Mouse (Mus musculus) myocyte (in vitro differentiated cells): ENCODE results near the gene Fgf18. TPM values are rescaled to one million over a fixed set of nuclear protein-coding genes. Genes with fewer than 3 reads are reported as not detected.

Source experiments
- H3K27me3 ChIP-seq: one replicate; pipeline ENCODE4 v1.6.1; 2011; ENCODE audit not compliant: control insufficient read depth, insufficient read depth, insufficient read length
- H3K36me3 ChIP-seq: one replicate; pipeline ENCODE4 v1.6.1; 2011; ENCODE audit not compliant: control insufficient read depth, insufficient read depth
- H3K4me2 ChIP-seq: one replicate; pipeline ENCODE4 v1.6.1; 2011; ENCODE audit warnings: low read depth, control low read depth
- H3K4me3 ChIP-seq: one replicate; pipeline ENCODE4 v1.5.1; 2011; ENCODE audit warnings: mild to moderate bottlenecking, control low read depth, moderate library complexity
- H3K79me2 ChIP-seq: one replicate; pipeline ENCODE4 v1.6.1; 2011; ENCODE audit not compliant: control insufficient read depth, insufficient read depth
- H3ac ChIP-seq: one replicate; pipeline ENCODE4 v1.6.1; 2011; ENCODE audit not compliant: control insufficient read depth, insufficient read length
- CEBPB ChIP-seq: IDR thresholded peaks from 2 replicates; pipeline ENCODE4 v1.6.1; 2011; ENCODE audit warnings: mild to moderate bottlenecking, moderate library complexity; ENCODE audit not compliant: poor library complexity, insufficient read depth, severe bottlenecking
- E2F4 ChIP-seq: IDR thresholded peaks from one replicate; pipeline ENCODE4 v1.6.1; 2011; ENCODE audit warnings: mild to moderate bottlenecking, control low read depth, moderate library complexity; ENCODE audit not compliant: insufficient read depth
- MAX ChIP-seq: IDR thresholded peaks from one replicate; pipeline ENCODE4 v1.6.1; 2011; ENCODE audit warnings: low read depth, mild to moderate bottlenecking, control low read depth
- MYOD1 ChIP-seq, 3 experiments: IDR thresholded peaks; one replicate each; pipeline ENCODE4 v1.6.1; 2011; ENCODE audit warnings: control low read depth in 2 of 3, low read depth in 2 of 3, mild to moderate bottlenecking in 2 of 3, moderate library complexity in 1 of 3; ENCODE audit not compliant: insufficient read length in 2 of 3, control insufficient read depth in 1 of 3
- MYOG ChIP-seq, 3 experiments: IDR thresholded peaks; one replicate each; pipeline ENCODE4 v1.6.1; 2011; ENCODE audit warnings: control low read depth in 2 of 3, low read depth in 2 of 3, mild to moderate bottlenecking in 2 of 3; ENCODE audit not compliant: insufficient read length in 2 of 3, control insufficient read depth in 1 of 3, insufficient read depth in 1 of 3
- POLR2A ChIP-seq: IDR thresholded peaks from one replicate; pipeline ENCODE4 v1.6.1; 2011; ENCODE audit warnings: low read depth, mild to moderate bottlenecking, control low read depth, moderate library complexity; ENCODE audit not compliant: insufficient read length
- POLR2AphosphoS2 ChIP-seq: IDR thresholded peaks from one replicate; pipeline ENCODE4 v1.6.1; 2011; ENCODE audit warnings: low read depth, control low read depth; ENCODE audit not compliant: insufficient read length
- REST ChIP-seq: IDR thresholded peaks from one replicate; pipeline ENCODE4 v1.6.1; 2011; ENCODE audit warnings: mild to moderate bottlenecking, control low read depth, moderate library complexity; ENCODE audit not compliant: insufficient read depth, insufficient read length
- SRF ChIP-seq: IDR thresholded peaks from one replicate; pipeline ENCODE4 v1.6.1; 2011; ENCODE audit warnings: low read depth; ENCODE audit not compliant: control insufficient read depth, insufficient read length
- TCF12 ChIP-seq: IDR thresholded peaks from one replicate; pipeline ENCODE4 v1.6.1; 2011; ENCODE audit warnings: mild to moderate bottlenecking, control low read depth; ENCODE audit not compliant: poor library complexity, insufficient read depth, severe bottlenecking
- TCF3 ChIP-seq: IDR thresholded peaks from one replicate; pipeline ENCODE4 v1.6.1; 2011; ENCODE audit warnings: low read depth, control low read depth; ENCODE audit not compliant: insufficient read length
- USF1 ChIP-seq: IDR thresholded peaks from one replicate; pipeline ENCODE4 v1.6.1; 2011; ENCODE audit warnings: low read depth, mild to moderate bottlenecking, control low read depth, moderate library complexity
- polyA plus RNA-seq: library from polyadenylated mRNA; unstranded; fragments of >200 nt; fragmentation: generic; extraction: Trizol; gene quantifications from one replicate; pipeline ENCODE4 v1.2.1, GENCODE M21; 2012; ENCODE audit warnings: missing spikeins

Fgf18 gene
- polyA plus RNA-seq, 1 experiment, result 0.07 TPM

- Histone ChIP-seq H3K79me2 (no peaks in the 10 kb centered on the region), H3K27me3 (peaks cover 9% of the 10 kb centered on the region), H3K4me2 (no peak overlapping the region), H3ac (no peak overlapping the region), H3K36me3 (no peaks in the 10 kb centered on the region), H3K4me3 (no peak overlapping the region)
- no peak for TF ChIP-seq POLR2A
- no peak for TF ChIP-seq USF1
- no peak for TF ChIP-seq MYOG (IDR thresholded peaks at IDR 0.05; ENCODE audit: control insufficient read depth in 1 of 3, insufficient read depth in 1 of 3, insufficient read length in 2 of 3, low read depth in 2 of 3)
- no peak for TF ChIP-seq REST
- TF ChIP-seq MAX, result no peak
- no peak for TF ChIP-seq SRF
- TF ChIP-seq E2F4, result no peak
- no peak for TF ChIP-seq MYOD1 (IDR thresholded peaks at IDR 0.05; ENCODE audit: control insufficient read depth in 1 of 3, insufficient read length in 2 of 3, low read depth in 2 of 3)
- no peak for TF ChIP-seq CEBPB
- TF ChIP-seq POLR2AphosphoS2, result no peak
- TF ChIP-seq TCF12, result no peak
- no peak for TF ChIP-seq TCF3
These were observed 61.7 kb downstream of the Fgf18 start for GRCm38 (mm10) chr11:33085514-33085913.

DNA sequence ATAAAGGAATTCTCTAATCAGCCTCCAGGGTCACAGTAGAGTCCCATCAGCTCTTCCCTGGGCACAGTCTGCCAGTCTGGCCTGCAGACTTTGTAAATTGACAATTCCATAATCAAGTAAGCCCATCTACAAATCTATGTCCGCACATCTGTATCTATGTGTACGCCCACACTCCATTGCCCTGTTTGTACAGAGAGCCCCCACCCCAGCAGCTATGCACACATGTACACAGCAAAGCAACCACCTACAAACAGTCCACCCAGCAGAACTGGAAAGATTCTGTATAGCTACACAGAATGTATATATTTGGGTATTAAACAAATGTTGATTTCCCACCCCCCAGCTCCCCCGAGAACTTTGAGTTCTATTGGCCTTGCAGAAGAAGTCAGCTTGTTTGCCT lies 62.1 kb downstream of the Fgf18 start:
- H3K27me3 ChIP-seq, result peaks cover 11% of the 10 kb centered on the region
- no peaks in the 10 kb centered on the region for H3K79me2 ChIP-seq
- TF ChIP-seq TCF12 (no peak), USF1 (no peak), TCF3 (no peak), MAX (no peak), E2F4 (no peak), SRF (no peak), POLR2AphosphoS2 (no peak), POLR2A (no peak), MYOD1 (IDR thresholded peaks at IDR 0.05; ENCODE audit: control insufficient read depth in 1 of 3, insufficient read length in 2 of 3, low read depth in 2 of 3) (no peak), CEBPB (no peak), MYOG (IDR thresholded peaks at IDR 0.05; ENCODE audit: control insufficient read depth in 1 of 3, insufficient read depth in 1 of 3, insufficient read length in 2 of 3, low read depth in 2 of 3) (no peak), REST (no peak)
- no peak overlapping the region for H3K4me3 ChIP-seq
- H3ac ChIP-seq, result no peak overlapping the region
- H3K4me2 ChIP-seq, result no peak overlapping the region
- H3K36me3 ChIP-seq, result no peaks in the 10 kb centered on the region

DNA sequence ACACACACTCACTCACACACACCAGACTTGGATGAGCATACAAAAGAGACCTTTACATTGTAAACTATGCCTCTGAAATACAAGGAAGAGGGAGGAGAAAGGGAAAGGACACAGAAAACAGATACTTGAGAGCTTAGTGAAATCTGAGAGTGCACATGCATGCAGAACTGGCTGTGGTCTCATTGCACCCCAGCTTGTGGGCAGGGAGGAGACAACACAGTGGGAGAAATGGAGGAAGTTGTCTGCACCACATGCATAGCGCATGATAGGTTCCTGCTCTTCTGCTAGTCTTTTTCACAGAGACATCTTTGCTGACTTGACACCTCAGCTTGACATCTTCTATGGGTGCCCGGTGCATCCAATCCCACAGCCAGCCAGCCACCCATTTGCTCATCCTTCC lies 63.2 kb downstream of the Fgf18 start:
- TF ChIP-seq TCF12, result no peak
- TF ChIP-seq REST, result no peak
- TF ChIP-seq E2F4, result no peak
- no peak for TF ChIP-seq SRF
- no peak for TF ChIP-seq POLR2AphosphoS2
- no peak for TF ChIP-seq MYOD1 (IDR thresholded peaks at IDR 0.05; ENCODE audit: control insufficient read depth in 1 of 3, insufficient read length in 2 of 3, low read depth in 2 of 3)
- H3K79me2 ChIP-seq, result no peaks in the 10 kb centered on the region
- H3K4me3 ChIP-seq, result no peak overlapping the region
- H3K4me2 ChIP-seq, result no peak overlapping the region
- H3K27me3 ChIP-seq, result peaks cover 11% of the 10 kb centered on the region
- H3K36me3 ChIP-seq, result no peaks in the 10 kb centered on the region
- no peak overlapping the region for H3ac ChIP-seq

DNA sequence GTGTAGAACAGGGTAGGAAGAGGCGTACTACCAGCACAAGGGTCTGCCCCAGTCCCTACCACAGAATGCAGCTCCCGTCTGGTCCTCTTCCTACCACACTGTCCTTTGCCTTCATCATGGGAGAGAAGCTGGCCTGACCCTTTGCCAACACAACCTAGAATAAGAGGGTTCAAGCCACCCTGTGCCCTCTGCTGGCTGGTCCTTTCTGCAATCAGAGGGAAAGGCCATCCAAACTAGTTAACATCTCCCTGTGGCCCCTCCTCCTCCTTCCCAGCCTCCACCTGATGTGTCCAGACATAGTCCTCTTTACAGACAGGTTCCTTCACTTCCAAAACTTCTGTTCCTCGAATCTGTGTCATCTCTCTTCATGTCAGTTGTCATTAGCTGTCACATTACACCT lies 66.0 kb downstream of the Fgf18 start:
- Histone ChIP-seq H3K27me3 (peaks cover 20% of the 10 kb centered on the region), H3K79me2 (no peaks in the 10 kb centered on the region), H3K4me3 (no peak overlapping the region), H3K4me2 (no peak overlapping the region), H3K36me3 (no peaks in the 10 kb centered on the region), H3ac (no peak overlapping the region)
- TF ChIP-seq CEBPB (no peak), TCF12 (no peak), TCF3 (no peak), POLR2A (no peak), REST (no peak), MYOG (IDR thresholded peaks at IDR 0.05; ENCODE audit: control insufficient read depth in 1 of 3, insufficient read depth in 1 of 3, insufficient read length in 2 of 3, low read depth in 2 of 3) (no peak), MYOD1 (IDR thresholded peaks at IDR 0.05; ENCODE audit: control insufficient read depth in 1 of 3, insufficient read length in 2 of 3, low read depth in 2 of 3) (no peak), MAX (no peak), SRF (no peak), E2F4 (no peak), POLR2AphosphoS2 (no peak), USF1 (no peak)

- no peak overlapping the region for H3K4me2 ChIP-seq
- H3K79me2 ChIP-seq, result no peaks in the 10 kb centered on the region
- no peaks in the 10 kb centered on the region for H3K36me3 ChIP-seq
- H3ac ChIP-seq, result no peak overlapping the region
- no peak for TF ChIP-seq POLR2A
- TF ChIP-seq SRF, result no peak
- no peak for TF ChIP-seq TCF3
- TF ChIP-seq POLR2AphosphoS2, result no peak
- no peak for TF ChIP-seq E2F4
- no peak for TF ChIP-seq REST
- no peak for TF ChIP-seq MYOG (IDR thresholded peaks at IDR 0.05; ENCODE audit: control insufficient read depth in 1 of 3, insufficient read depth in 1 of 3, insufficient read length in 2 of 3, low read depth in 2 of 3)
- no peak for TF ChIP-seq CEBPB
- no peak for TF ChIP-seq TCF12
- no peak for TF ChIP-seq MYOD1 (IDR thresholded peaks at IDR 0.05; ENCODE audit: control insufficient read depth in 1 of 3, insufficient read length in 2 of 3, low read depth in 2 of 3)
- TF ChIP-seq USF1, result no peak
- TF ChIP-seq MAX, result no peak
- peaks cover 20% of the 10 kb centered on the region for H3K27me3 ChIP-seq
- H3K4me3 ChIP-seq, result no peak overlapping the region
These were observed 67.0 kb downstream of the Fgf18 start for GRCm38 (mm10) chr11:33080046-33080808.
